ENCODE assay signal across 18 mouse cellular contexts in the genomic region with DNA sequence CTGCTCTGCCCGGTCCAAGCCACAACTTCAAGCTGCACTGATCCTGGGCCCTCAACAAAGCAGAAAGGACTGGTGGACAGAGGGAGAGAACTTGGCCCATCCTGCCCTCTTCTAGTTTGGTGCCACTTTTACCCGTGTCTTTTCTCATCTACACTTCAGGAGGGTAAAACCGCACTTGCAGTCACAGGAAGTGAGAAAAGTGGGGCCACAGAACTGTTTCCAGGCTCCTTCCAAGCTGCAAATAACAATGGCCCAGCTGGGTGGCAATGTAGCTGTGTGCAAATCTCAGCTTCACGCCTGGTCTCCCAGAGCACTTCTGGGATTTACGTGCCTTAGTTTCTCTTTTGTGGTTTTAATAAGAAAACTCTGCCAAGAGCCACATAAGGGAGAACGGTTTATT.
A peak's percentile ranks its signal among the peaks of the same experiment; 100 is the strongest.
DNase-seq lines count a peak whose midpoint lies in the region; ATAC-seq and TF ChIP-seq lines count a peak whose summit lies in the region.
"Had no signal": no experiment of that assay in that cellular context is flagged by ENCODE, and none has a peak within 500 bp of the region (broad histone marks: within the 10 kb centered on the region; RNA-seq: fewer than 3 reads in every experiment).

No protein-coding gene starts in this region.

- H3K36me3 ChIP-seq in thymus, adult 2 months (ENCODE audit: control insufficient read depth, insufficient read depth, low read length), result no peaks in the 10 kb centered on the region
- no peaks in the 10 kb centered on the region for H3K36me3 ChIP-seq in midbrain, embryonic 16.5 days (ENCODE audit: control insufficient read depth, insufficient read depth, low read length)
- H3K36me3 ChIP-seq: hindbrain, embryonic 15.5 days; neural tube, embryonic 12.5 days had no signal

- TF ChIP-seq CTCF in thymus, adult 2 months (IDR thresholded peaks at IDR 0.05; ENCODE audit: borderline replicate concordance, control insufficient read depth, extremely low read depth, insufficient read depth, low read length, poor library complexity), result no peak

- H3K27me3 ChIP-seq in thymus, adult 2 months (ENCODE audit: control insufficient read depth, insufficient read depth, low read length), result no peaks in the 10 kb centered on the region
- H3K27me3 ChIP-seq in midbrain, embryonic 16.5 days (ENCODE audit: control insufficient read depth, insufficient read depth, low read depth, low read length), result no peaks in the 10 kb centered on the region
- H3K27me3 ChIP-seq: forebrain, embryonic 13.5 days; hindbrain, embryonic 15.5 days; neural tube, embryonic 12.5 days had no signal

- peak overlapping the region; percentile 7 for H3K27ac ChIP-seq in thymus, adult 2 months (ENCODE audit: control insufficient read depth, insufficient read depth, low read length)
- H3K27ac ChIP-seq in midbrain, embryonic 16.5 days (ENCODE audit: low read length), result no peak overlapping the region
- H3K27ac ChIP-seq: embryonic facial prominence, embryonic 13.5 days; forebrain, embryonic 13.5 days; hindbrain, embryonic 15.5 days; neural tube, embryonic 12.5 days had no signal

- ATAC-seq in CD4-positive, CD25-positive, alpha-beta regulatory T cell, adult 4 months, result peak; percentile 73
- peak; percentile 43; the same call in 1 of the 2 replicates for ATAC-seq in megakaryocyte, adult 5-6 weeks (ENCODE audit: poor library complexity, severe bottlenecking)
- no peak for ATAC-seq in midbrain, embryonic 16.5 days
- ATAC-seq: forebrain, embryonic 13.5 days had no signal

- DNase-seq in A20 (ENCODE audit: low read depth, low spot score), result peak; percentile 37
- DNase-seq in thymus, adult 2 months, result peak; percentile 52
- DNase-seq in gastrocnemius, postnatal 10 days, result no peak
- no peak for DNase-seq in heart, adult 8-10 months (ENCODE audit: low spot score)
- DNase-seq: adrenal gland, adult 8-10 months; cerebellum, postnatal 25 days; heart, adult 11 months; kidney, adult 2 months; retina, postnatal 1 day had no signal

- H3K4me3 ChIP-seq in thymus, adult 2 months (ENCODE audit: control insufficient read depth, insufficient read depth, low read length), result no peak overlapping the region
- no peak overlapping the region for H3K4me3 ChIP-seq in midbrain, embryonic 16.5 days (ENCODE audit: low read depth, low read length)
- H3K4me3 ChIP-seq: embryonic facial prominence, embryonic 13.5 days; forebrain, embryonic 13.5 days; hindbrain, embryonic 15.5 days; neural tube, embryonic 12.5 days had no signal

- 16% methylated on average over 6 of the region's 6 CpGs for WGBS in thymus, adult 2 months
- 79% methylated on average over 6 of the region's 6 CpGs for WGBS in midbrain, embryonic 16.5 days

- TF ChIP-seq POLR2A in thymus, adult 2 months (IDR thresholded peaks at IDR 0.05; ENCODE audit: control insufficient read depth, extremely low read depth, insufficient read depth, low read length, poor library complexity), result no peak

- H3K4me1 ChIP-seq in thymus, adult 2 months (replicated peaks; ENCODE audit: control insufficient read depth, insufficient read depth, low read length), result peaks cover 20% of the 10 kb centered on the region
- peaks cover 6% of the 10 kb centered on the region for H3K4me1 ChIP-seq in midbrain, embryonic 16.5 days (ENCODE audit: control insufficient read depth, insufficient read depth, low read length)
- H3K4me1 ChIP-seq: neural tube, embryonic 12.5 days had no signal

- no peaks in the 10 kb centered on the region for H3K9me3 ChIP-seq in midbrain, embryonic 16.5 days (replicated peaks; ENCODE audit: control insufficient read depth, low read length, poor library complexity, severe bottlenecking)
- H3K9me3 ChIP-seq: forebrain, embryonic 13.5 days; hindbrain, embryonic 15.5 days; neural tube, embryonic 12.5 days had no signal

- H3K9ac ChIP-seq in midbrain, embryonic 16.5 days (ENCODE audit: low read depth, low read length), result no peak overlapping the region
- H3K9ac ChIP-seq: embryonic facial prominence, embryonic 13.5 days; forebrain, embryonic 13.5 days; hindbrain, embryonic 15.5 days; lung, embryonic 14.5 days; neural tube, embryonic 12.5 days had no signal

- no peak overlapping the region for H3K4me2 ChIP-seq in midbrain, embryonic 16.5 days (ENCODE audit: low read length)
- H3K4me2 ChIP-seq: embryonic facial prominence, embryonic 13.5 days; forebrain, embryonic 13.5 days; hindbrain, embryonic 15.5 days; lung, embryonic 14.5 days; midbrain, embryonic 11.5 days; neural tube, embryonic 12.5 days had no signal

Comparison
In these comparisons a context has a peak if more than half of its experiments do, and no peak if none do; other contexts are left out.
1. DNase-seq: peak in A20 (single experiment) and thymus, adult 2 months (single experiment); none in gastrocnemius, postnatal 10 days (single experiment) and heart, adult 8-10 months (single experiment).